Mouse (Mus musculus) MEL (cell line): ENCODE data around the gene Hoxd13. TPM values are rescaled to one million over a fixed set of nuclear protein-coding genes. Genes with fewer than 3 reads are reported as not detected.

Source experiments
- DNase-seq: peaks from one replicate; pipeline ENCODE4 v3.0.0; 2011; ENCODE audit warnings: low read depth, low spot score
- H3K27ac ChIP-seq: 2 replicates; pipeline ENCODE4 v1.5.1; 2012; ENCODE audit warnings: low read depth, mild to moderate bottlenecking, control low read depth, low read length, moderate library complexity; ENCODE audit not compliant: control insufficient read depth
- H3K27me3 ChIP-seq, 2 experiments: fragments of 150-350 bp in 1 of 2; sonication (generic) in 1 of 2; 2 replicates each; pipeline ENCODE4 v1.6.1; 2012; ENCODE audit warnings: low read length in 2 of 2, mild to moderate bottlenecking in 2 of 2, improper control_type of control experiment in 1 of 2, moderate library complexity in 1 of 2; ENCODE audit not compliant: insufficient read depth in 2 of 2, control insufficient read depth in 1 of 2
- H3K36me3 ChIP-seq, 2 experiments: 2 replicates each; pipeline ENCODE4 v1.6.1; 2012 to 2014; ENCODE audit warnings: low read length in 2 of 2, improper control_type of control experiment in 1 of 2, inconsistent platforms in 1 of 2, mild to moderate bottlenecking in 1 of 2; ENCODE audit not compliant: insufficient read depth in 2 of 2, control insufficient read depth in 1 of 2
- H3K4me1 ChIP-seq, 2 experiments: fragments of 150-350 bp in 1 of 2; sonication (generic) in 1 of 2; 2 replicates each; pipeline ENCODE4 v1.6.1; 2012; ENCODE audit warnings: low read length in 2 of 2, improper control_type of control experiment in 1 of 2, mild to moderate bottlenecking in 1 of 2; ENCODE audit not compliant: insufficient read depth in 2 of 2, control insufficient read depth in 1 of 2
- H3K4me3 ChIP-seq, 2 experiments: fragments of 150-350 bp in 1 of 2; sonication (generic) in 1 of 2; 2 replicates each; pipeline ENCODE4 v1.5.1; 2012; ENCODE audit warnings: low read depth in 2 of 2, low read length in 2 of 2, mild to moderate bottlenecking in 2 of 2, moderate library complexity in 2 of 2, control low read depth in 1 of 2, improper control_type of control experiment in 1 of 2; ENCODE audit not compliant: control insufficient read depth in 1 of 2, insufficient read depth in 1 of 2
- H3K79me2 ChIP-seq: 2 replicates; pipeline ENCODE4 v1.6.1; 2012; ENCODE audit warnings: mild to moderate bottlenecking, low read length, moderate library complexity; ENCODE audit not compliant: control insufficient read depth, poor library complexity, insufficient read depth
- H3K9ac ChIP-seq: 2 replicates; pipeline ENCODE4 v1.6.1; 2012; ENCODE audit warnings: low read depth, mild to moderate bottlenecking, control low read depth, low read length, moderate library complexity; ENCODE audit not compliant: control insufficient read depth, poor library complexity, severe bottlenecking
- H3K9me3 ChIP-seq: fragments of 150-350 bp; sonication (generic); replicated peaks from 2 replicates; pipeline ENCODE4 v1.6.1; 2012; ENCODE audit warnings: mild to moderate bottlenecking, low read length, improper control_type of control experiment, moderate library complexity; ENCODE audit not compliant: insufficient read depth
- BHLHE40 ChIP-seq: IDR thresholded peaks from 2 replicates; pipeline ENCODE4 v1.6.1; 2012; ENCODE audit warnings: low read depth, mild to moderate bottlenecking, inconsistent platforms, low read length, improper control_type of control experiment, borderline replicate concordance
- CHD1 ChIP-seq: IDR thresholded peaks from 2 replicates; pipeline ENCODE4 v1.6.1; 2012; ENCODE audit warnings: low read depth, mild to moderate bottlenecking, inconsistent platforms, low read length, improper control_type of control experiment
- CHD2 ChIP-seq: IDR thresholded peaks from 2 replicates; pipeline ENCODE4 v1.6.1; 2011; ENCODE audit warnings: low read length, improper control_type of control experiment
- CTCF ChIP-seq, 3 experiments: IDR thresholded peaks in 2 of 3; conservative IDR thresholded peaks in 1 of 3; 2 replicates each; pipeline ENCODE4 v1.5.1; 2011 to 2012; ENCODE audit warnings: low read length in 3 of 3, low read depth in 2 of 3, mild to moderate bottlenecking in 2 of 3, improper control_type of control experiment in 1 of 3, inconsistent platforms in 1 of 3, mixed read lengths in 1 of 3, moderate library complexity in 1 of 3; ENCODE audit not compliant: control insufficient read depth in 1 of 3, insufficient read depth in 1 of 3, poor library complexity in 1 of 3, severe bottlenecking in 1 of 3
- E2F4 ChIP-seq: IDR thresholded peaks from 2 replicates; pipeline ENCODE4 v1.6.1; 2011; ENCODE audit warnings: low read depth, low read length, improper control_type of control experiment, borderline replicate concordance
- ELF1 ChIP-seq: IDR thresholded peaks from 2 replicates; pipeline ENCODE4 v1.6.1; 2014; ENCODE audit warnings: low read depth, mild to moderate bottlenecking, inconsistent platforms, low read length, improper control_type of control experiment, moderate library complexity
- EP300 ChIP-seq, 2 experiments: IDR thresholded peaks; 2 replicates each; pipeline ENCODE4 v1.6.1; 2011; ENCODE audit warnings: improper control_type of control experiment in 2 of 2, low read length in 2 of 2, low read depth in 1 of 2, mild to moderate bottlenecking in 1 of 2
- ETS1 ChIP-seq: IDR thresholded peaks from 2 replicates; pipeline ENCODE4 v1.6.1; 2012; ENCODE audit warnings: low read depth, mild to moderate bottlenecking, inconsistent platforms, low read length, improper control_type of control experiment, moderate library complexity
- GABPA ChIP-seq: IDR thresholded peaks from 2 replicates; pipeline ENCODE4 v1.6.1; 2012; ENCODE audit warnings: low read depth, mild to moderate bottlenecking, inconsistent platforms, low read length, improper control_type of control experiment, moderate library complexity
- HCFC1 ChIP-seq: IDR thresholded peaks from 2 replicates; pipeline ENCODE4 v1.6.1; 2012; ENCODE audit warnings: low read depth, mild to moderate bottlenecking, inconsistent platforms, low read length, improper control_type of control experiment, moderate library complexity
- KAT2A ChIP-seq: conservative IDR thresholded peaks from 2 replicates; pipeline ENCODE4 v1.6.1; 2012; ENCODE audit warnings: low read depth, low read length, improper control_type of control experiment, inconsistent platforms
- MAFK ChIP-seq: IDR thresholded peaks from 2 replicates; pipeline ENCODE4 v1.6.1; 2011; ENCODE audit warnings: low read depth, mild to moderate bottlenecking, low read length, improper control_type of control experiment, borderline replicate concordance
- MAZ ChIP-seq: IDR thresholded peaks from 2 replicates; pipeline ENCODE4 v1.6.1; 2012; ENCODE audit warnings: low read depth, mild to moderate bottlenecking, inconsistent platforms, low read length, improper control_type of control experiment
- MXI1 ChIP-seq: IDR thresholded peaks from 2 replicates; pipeline ENCODE4 v1.6.1; 2011; ENCODE audit warnings: mild to moderate bottlenecking, low read depth, low read length, improper control_type of control experiment
- MYB ChIP-seq: IDR thresholded peaks from 2 replicates; pipeline ENCODE4 v1.6.1; 2011; ENCODE audit warnings: mild to moderate bottlenecking, low read depth, low read length, improper control_type of control experiment
- MYC ChIP-seq: IDR thresholded peaks from 2 replicates; pipeline ENCODE4 v1.6.1; 2011; ENCODE audit warnings: low read depth, mild to moderate bottlenecking, low read length, improper control_type of control experiment, moderate library complexity
- NELFE ChIP-seq: IDR thresholded peaks from 2 replicates; pipeline ENCODE4 v1.6.1; 2011; ENCODE audit warnings: low read depth, low read length, improper control_type of control experiment
- RAD21 ChIP-seq: IDR thresholded peaks from 2 replicates; pipeline ENCODE4 v1.6.1; 2011; ENCODE audit warnings: mild to moderate bottlenecking, low read depth, low read length, improper control_type of control experiment
- SMC3 ChIP-seq: IDR thresholded peaks from 2 replicates; pipeline ENCODE4 v1.6.1; 2011; ENCODE audit warnings: low read depth, low read length, improper control_type of control experiment
- USF2 ChIP-seq, 2 experiments: IDR thresholded peaks; 2 replicates each; pipeline ENCODE4 v1.6.1; 2011 to 2012; ENCODE audit warnings: improper control_type of control experiment in 2 of 2, low read length in 2 of 2, borderline replicate concordance in 1 of 2, inconsistent platforms in 1 of 2, low read depth in 1 of 2, mild to moderate bottlenecking in 1 of 2; ENCODE audit not compliant: insufficient read depth in 1 of 2
- ZC3H11A ChIP-seq: IDR thresholded peaks from 2 replicates; pipeline ENCODE4 v1.6.1; 2012; ENCODE audit warnings: low read depth, mild to moderate bottlenecking, inconsistent platforms, low read length, improper control_type of control experiment
- ZKSCAN1 ChIP-seq: IDR thresholded peaks from 2 replicates; pipeline ENCODE4 v1.6.1; 2012; ENCODE audit warnings: low read depth, mild to moderate bottlenecking, inconsistent platforms, low read length, improper control_type of control experiment, moderate library complexity
- ZNF384 ChIP-seq: IDR thresholded peaks from 2 replicates; pipeline ENCODE4 v1.6.1; 2012; ENCODE audit warnings: low read depth, mild to moderate bottlenecking, inconsistent platforms, low read length, improper control_type of control experiment
- polyA plus RNA-seq, 2 experiments: library from polyadenylated mRNA; stranded (reverse) in 1 of 2; unstranded in 1 of 2; fragments of >175 nt in 1 of 2; fragments of >200 nt in 1 of 2; gene quantifications; 2 replicates each; pipeline versions ENCODE4 v1.2.1 to v1.2.4; 2012; ENCODE audit warnings: low replicate concordance in 2 of 2, low read depth in 1 of 2; ENCODE audit not compliant: insufficient read length in 2 of 2, insufficient read depth in 1 of 2, missing spikeins in 1 of 2
- total RNA-seq: library from RNA; depleted of rRNA; stranded (reverse); fragments of 300-350 nt; gene quantifications from 2 replicates; pipeline ENCODE4 v1.2.3, GENCODE M21; 2012

The Hoxd13 gene
- total and polyA plus RNA-seq, 3 experiments = not detected

DNA sequence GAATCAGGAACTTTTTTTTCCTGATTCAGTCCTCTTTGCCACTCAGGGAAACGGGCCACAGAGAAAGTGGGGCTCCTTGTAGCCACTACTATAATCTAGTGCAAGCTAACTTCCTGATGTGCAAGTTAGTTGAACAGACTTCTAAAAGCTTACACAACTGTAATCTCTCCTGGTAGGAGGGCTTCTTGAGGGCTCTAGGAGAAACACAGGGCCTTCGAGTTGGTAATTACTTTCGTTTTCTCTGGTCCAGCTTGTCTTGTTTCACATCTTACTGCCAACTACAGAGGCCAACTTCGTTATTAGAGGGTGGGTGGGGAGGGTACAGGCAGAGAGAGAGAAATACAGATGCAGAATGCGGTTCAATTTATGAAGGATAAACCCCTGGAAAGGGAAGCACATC lies 3.7 kb downstream of the Hoxd13 start:
- TF ChIP-seq EP300 (IDR thresholded peaks at IDR 0.05; ENCODE audit: low read depth in 1 of 2, low read length in 2 of 2) = no peak
- TF ChIP-seq NELFE = no peak
- TF ChIP-seq MXI1 = no peak
- TF ChIP-seq ZNF384 = no peak
- TF ChIP-seq MAFK = no peak
- no peak for TF ChIP-seq GABPA
- no peak for TF ChIP-seq USF2 (IDR thresholded peaks at IDR 0.05; ENCODE audit: borderline replicate concordance in 1 of 2, insufficient read depth in 1 of 2, low read depth in 1 of 2, low read length in 2 of 2)
- TF ChIP-seq CHD1 = no peak
- no peak for TF ChIP-seq BHLHE40
- TF ChIP-seq CTCF (IDR thresholded peaks at IDR 0.05 in 2 of 3, conservative IDR thresholded peaks at IDR 0.05 in 1 of 3; ENCODE audit: control insufficient read depth in 1 of 3, insufficient read depth in 1 of 3, low read depth in 2 of 3, low read length in 3 of 3, poor library complexity in 1 of 3, severe bottlenecking in 1 of 3) = no peak
- no peak for TF ChIP-seq ELF1
- TF ChIP-seq ZKSCAN1 = no peak
- no peak for TF ChIP-seq KAT2A
- no peak for TF ChIP-seq MYB
- TF ChIP-seq ETS1 = no peak
- H3K9me3 ChIP-seq = no peaks in the 10 kb centered on the region
- peak overlapping the region; percentile 54 to 69 for H3K4me3 ChIP-seq
- no peaks in the 10 kb centered on the region for H3K36me3 ChIP-seq
- peak; percentile 49 for DNase-seq
- no peak overlapping the region for H3K27ac ChIP-seq
- peak overlapping the region; percentile 54 for H3K9ac ChIP-seq
- no peaks in the 10 kb centered on the region for H3K79me2 ChIP-seq
- H3K27me3 ChIP-seq = no peaks in the 10 kb centered on the region; a peak in 1 of 4 replicates
- H3K4me1 ChIP-seq = no peaks in the 10 kb centered on the region

DNA sequence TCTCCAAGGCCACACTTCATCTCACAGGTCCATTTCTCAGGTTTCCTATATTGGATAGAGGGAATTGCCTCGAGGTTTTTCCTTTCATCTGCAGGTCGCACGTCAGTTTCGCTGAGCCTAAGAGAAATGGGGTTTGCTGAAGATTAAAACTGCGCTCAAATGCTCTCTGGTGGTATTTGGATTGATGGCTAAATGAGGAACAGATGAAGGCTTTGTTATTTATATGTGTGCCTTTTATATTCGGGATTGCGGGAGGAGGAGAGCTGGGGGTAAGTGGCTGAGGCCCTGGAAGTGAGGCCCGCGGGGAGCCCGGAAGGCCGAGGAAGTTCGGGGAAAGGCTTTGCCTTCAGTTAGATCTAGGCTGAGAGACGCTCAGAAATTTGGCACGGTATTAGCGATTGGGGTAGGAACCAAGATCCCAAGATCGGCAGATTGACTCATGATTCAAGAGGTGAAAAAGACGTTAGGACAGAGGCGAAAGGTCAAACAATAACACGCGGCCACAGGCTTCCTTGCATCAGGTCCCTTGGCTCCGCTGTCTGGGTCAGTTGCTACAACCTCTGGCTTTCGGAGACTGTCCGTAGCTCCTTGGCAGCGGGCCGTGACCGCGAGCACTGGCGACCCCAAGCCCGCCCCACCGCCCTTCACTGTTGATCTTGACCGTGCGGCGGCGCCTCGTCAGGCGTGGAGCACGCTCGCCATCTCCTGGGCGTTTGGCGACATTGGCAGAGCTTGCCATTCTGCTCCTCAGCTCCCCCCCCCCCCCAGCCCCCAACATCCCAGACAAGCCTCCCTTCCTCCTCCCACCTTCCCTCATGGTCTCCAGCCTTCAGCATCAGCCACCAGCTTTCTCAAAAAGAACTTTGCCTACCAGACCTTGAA lies 4.6 kb downstream of the Hoxd13 start:
- Histone ChIP-seq H3K79me2 (no peaks in the 10 kb centered on the region), H3K27ac (no peak overlapping the region), H3K9ac (peak overlapping the region; percentile 54), H3K4me3 (peak overlapping the region; percentile 54 to 69), H3K4me1 (no peaks in the 10 kb centered on the region), H3K27me3 (peaks cover under 1 to 3% of the 10 kb centered on the region in 2 experiments; a peak in 3 of 4 replicates), H3K36me3 (no peaks in the 10 kb centered on the region), H3K9me3 (no peaks in the 10 kb centered on the region)
- peak; percentile 84 for DNase-seq
- TF ChIP-seq HCFC1 (no peak), USF2 (IDR thresholded peaks at IDR 0.05; ENCODE audit: borderline replicate concordance in 1 of 2, insufficient read depth in 1 of 2, low read depth in 1 of 2, low read length in 2 of 2) (no peak), MXI1 (0 out of 2 replicates have a peak, but pooled peaks have one; percentile 19), MYC (no peak), ZC3H11A (peak; percentile 67), RAD21 (peak; percentile 82), MAZ (peak; percentile 64), E2F4 (no peak), CHD2 (no peak), SMC3 (peak; percentile 66), CTCF (IDR thresholded peaks at IDR 0.05 in 2 of 3, conservative IDR thresholded peaks at IDR 0.05 in 1 of 3; ENCODE audit: control insufficient read depth in 1 of 3, insufficient read depth in 1 of 3, low read depth in 2 of 3, low read length in 3 of 3, poor library complexity in 1 of 3, severe bottlenecking in 1 of 3) (peak in 2 of 3 experiments; percentile 70 to 96; a peak in 5 of 6 replicates)
